Comparison of ENCODE assay signal across 8 mouse cellular contexts in the genomic region with DNA sequence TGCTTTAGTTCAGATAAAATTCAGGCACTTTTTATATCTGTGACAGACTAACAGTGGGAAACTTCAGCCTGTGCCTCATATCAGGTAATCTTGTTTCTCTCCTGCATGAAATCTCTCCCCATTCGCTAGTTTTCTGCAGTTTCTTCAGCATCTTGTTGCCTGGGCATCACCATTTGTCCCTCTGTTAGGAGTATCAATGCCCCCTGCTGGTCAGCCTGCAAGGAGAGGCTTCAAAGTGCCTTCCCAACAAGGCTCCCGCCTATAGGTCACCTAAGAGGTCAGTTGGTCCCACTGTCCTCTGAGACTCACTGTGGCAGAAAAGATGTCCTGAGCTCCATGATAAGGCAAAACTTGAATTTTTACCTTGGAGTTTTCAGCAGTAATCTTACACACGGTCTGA.
A peak's percentile ranks its signal among the peaks of the same experiment; 100 is the strongest.
DNase-seq lines count a peak whose midpoint lies in the region; ATAC-seq and TF ChIP-seq lines count a peak whose summit lies in the region.

No protein-coding gene starts in this region.

- H3K27ac ChIP-seq in heart, adult 2 months = no peak overlapping the region
- H3K27ac ChIP-seq in heart, embryonic 11.5 days (ENCODE audit: low read depth, low read length) = no peak overlapping the region
- no peak overlapping the region for H3K27ac ChIP-seq in forebrain, embryonic 16.5 days (ENCODE audit: low read length)

- H3K4me3 ChIP-seq in heart, adult 2 months = no peak overlapping the region
- no peak overlapping the region for H3K4me3 ChIP-seq in heart, embryonic 11.5 days (ENCODE audit: low read depth, low read length)
- H3K4me3 ChIP-seq in forebrain, embryonic 16.5 days (replicated peaks; ENCODE audit: low read length) = no peak overlapping the region

- TF ChIP-seq EP300 in heart, adult 2 months (IDR thresholded peaks at IDR 0.05; ENCODE audit: insufficient read depth, low read depth, low read length) = no peak

- no peaks in the 10 kb centered on the region for H3K36me3 ChIP-seq in heart, adult 2 months (ENCODE audit: control insufficient read depth, insufficient read depth, low read length)
- no peaks in the 10 kb centered on the region for H3K36me3 ChIP-seq in heart, embryonic 11.5 days (ENCODE audit: control insufficient read depth, insufficient read depth, low read length)
- H3K36me3 ChIP-seq in forebrain, embryonic 16.5 days (ENCODE audit: control insufficient read depth, insufficient read depth) = no peaks in the 10 kb centered on the region

- TF ChIP-seq CTCF in heart, adult 2 months (IDR thresholded peaks at IDR 0.05) = peak; percentile 72

- no peaks in the 10 kb centered on the region for H3K9me3 ChIP-seq in heart, embryonic 11.5 days (replicated peaks; ENCODE audit: control insufficient read depth, low read length)
- no peaks in the 10 kb centered on the region for H3K9me3 ChIP-seq in forebrain, embryonic 16.5 days (ENCODE audit: control insufficient read depth, low read length)

- DNase-seq in heart, adult 2 months = peak; percentile 31 to 54
- peak; percentile 29 for DNase-seq in urinary bladder, postnatal 25 days (ENCODE audit: low spot score)
- no peak for DNase-seq in urinary bladder, adult 18-20 months (ENCODE audit: low spot score in 2 of 2)
- peak; percentile 34 for DNase-seq in forelimb bud, embryonic 11.5 days (ENCODE audit: low read depth, low spot score)
- peak; percentile 15 for DNase-seq in left cerebral cortex, postnatal 4 days
- DNase-seq in right cerebral cortex, postnatal 4 days = peak; percentile 29

- no peak for ATAC-seq in heart, embryonic 11.5 days (replicated peaks; ENCODE audit: insufficient number of reproducible peaks, low FRiP score, low TSS enrichment)
- ATAC-seq in forebrain, embryonic 16.5 days = no peak

- H3K4me2 ChIP-seq in heart, embryonic 11.5 days = no peak overlapping the region
- no peak overlapping the region for H3K4me2 ChIP-seq in forebrain, embryonic 16.5 days (ENCODE audit: low read length)

- TF ChIP-seq POLR2A in heart, adult 2 months (IDR thresholded peaks at IDR 0.05; ENCODE audit: insufficient read depth, low read depth, low read length) = no peak

- no peaks in the 10 kb centered on the region for H3K79me2 ChIP-seq in heart, adult 2 months (replicated peaks; ENCODE audit: control insufficient read depth, insufficient read depth, low read length)

- 29% methylated on average over 3 of the region's 3 CpGs for WGBS in heart, adult 2 months
- WGBS in heart, embryonic 11.5 days (ENCODE audit: insufficient replicate concordance) = 28% methylated on average over 3 of the region's 3 CpGs
- WGBS in forebrain, embryonic 16.5 days = 47% methylated on average over 3 of the region's 3 CpGs

- intact Hi-C loops in heart, adult 2 months (cut with DNase I) = loop anchor here (10.0 kb wide), 2 partner anchors 429 to 599 kb away; partner anchors contain the start of gene Nrip1
- intact Hi-C loops in left cerebral cortex, postnatal 4 days (cut with DNase I) = no loop called here

- H3K4me1 ChIP-seq in heart, adult 2 months (ENCODE audit: control insufficient read depth, insufficient read depth, low read length) = no peaks in the 10 kb centered on the region
- no peaks in the 10 kb centered on the region for H3K4me1 ChIP-seq in heart, embryonic 11.5 days (ENCODE audit: control insufficient read depth, insufficient read depth, low read length)
- H3K4me1 ChIP-seq in forebrain, embryonic 16.5 days (replicated peaks; ENCODE audit: control insufficient read depth, insufficient read depth, low read length) = no peaks in the 10 kb centered on the region

- H3K27me3 ChIP-seq in heart, adult 2 months (ENCODE audit: control insufficient read depth, insufficient read depth, low read length) = no peaks in the 10 kb centered on the region
- H3K27me3 ChIP-seq in heart, embryonic 11.5 days (ENCODE audit: control insufficient read depth, insufficient read depth, low read length) = no peaks in the 10 kb centered on the region
- H3K27me3 ChIP-seq in forebrain, embryonic 16.5 days (replicated peaks; ENCODE audit: control insufficient read depth, insufficient read depth, low read length) = no peaks in the 10 kb centered on the region

- no peak overlapping the region for H3K9ac ChIP-seq in heart, adult 2 months (ENCODE audit: low read depth, low read length)
- H3K9ac ChIP-seq in heart, embryonic 11.5 days (ENCODE audit: low read depth, low read length) = no peak overlapping the region
- H3K9ac ChIP-seq in forebrain, embryonic 16.5 days (replicated peaks; ENCODE audit: low read depth, low read length) = no peak overlapping the region

Comparison
In these comparisons a context has a peak if more than half of its experiments do, and no peak if none do; other contexts are left out.
1. DNase-seq: peak in heart, adult 2 months (2 of 2), urinary bladder, postnatal 25 days (single experiment), forelimb bud, embryonic 11.5 days (single experiment), left cerebral cortex, postnatal 4 days (single experiment) and right cerebral cortex, postnatal 4 days (single experiment); none in urinary bladder, adult 18-20 months (0 of 2).